Mouse (Mus musculus): ENCODE results near the gene Hmgb1.

The Hmgb1 gene

GRCm38 (mm10) chr5:149021120-149021519 lies 163.2 kb downstream of the Hmgb1 start:
- DNase-seq (ENCODE audit: low spot score) = peak; percentile 45

- DNase-seq (ENCODE audit: low spot score) = no peak
Observed at GRCm38 (mm10) chr5:149020681-149021062, 163.6 kb downstream of the Hmgb1 start.

GRCm38 (mm10) chr5:149020059-149020680 lies 164.1 kb downstream of the Hmgb1 start:
- DNase-seq (ENCODE audit: low spot score) = no peak

GRCm38 (mm10) chr5:149017666-149018415 lies 166.4 kb downstream of the Hmgb1 start:
- DNase-seq (ENCODE audit: low spot score) = no peak

- no peak for DNase-seq (ENCODE audit: low spot score)
Observed at GRCm38 (mm10) chr5:149017181-149017580, 167.1 kb downstream of the Hmgb1 start.

- no peak for DNase-seq (ENCODE audit: low spot score)
Observed at GRCm38 (mm10) chr5:149016261-149016660, 168.0 kb downstream of the Hmgb1 start.

GRCm38 (mm10) chr5:149015335-149016201 lies 168.7 kb downstream of the Hmgb1 start:
- DNase-seq (ENCODE audit: low spot score) = peak; percentile 48

- DNase-seq (ENCODE audit: low spot score) = no peak
Observed at GRCm38 (mm10) chr5:149014600-149015268, 169.6 kb downstream of the Hmgb1 start.

- DNase-seq (ENCODE audit: low spot score) = no peak
Observed at GRCm38 (mm10) chr5:149013817-149014508, 170.3 kb downstream of the Hmgb1 start.

GRCm38 (mm10) chr5:149009111-149009510 lies 175.2 kb downstream of the Hmgb1 start:
- no peak for DNase-seq (ENCODE audit: low spot score)

GRCm38 (mm10) chr5:149007295-149007646 lies 177.0 kb downstream of the Hmgb1 start:
- DNase-seq (ENCODE audit: low spot score) = no peak

- peak; percentile 97 for DNase-seq (ENCODE audit: low spot score)
Observed at GRCm38 (mm10) chr5:149006362-149007294, 177.7 kb downstream of the Hmgb1 start.

GRCm38 (mm10) chr5:149005701-149006361 lies 178.5 kb downstream of the Hmgb1 start:
- no peak for DNase-seq (ENCODE audit: low spot score)

GRCm38 (mm10) chr5:149005083-149005482 lies 179.2 kb downstream of the Hmgb1 start:
- no peak for DNase-seq (ENCODE audit: low spot score)

- DNase-seq (ENCODE audit: low spot score) = no peak
Observed at GRCm38 (mm10) chr5:149003137-149003536, 181.2 kb downstream of the Hmgb1 start.

- DNase-seq (ENCODE audit: low spot score) = no peak
Observed at GRCm38 (mm10) chr5:149002803-149003115, 181.5 kb downstream of the Hmgb1 start.

GRCm38 (mm10) chr5:149002034-149002802 lies 182.1 kb downstream of the Hmgb1 start:
- DNase-seq (ENCODE audit: low spot score) = peak; percentile 77

GRCm38 (mm10) chr5:148999802-149000201 lies 184.5 kb downstream of the Hmgb1 start:
- no peak for DNase-seq (ENCODE audit: low spot score)

- DNase-seq (ENCODE audit: low spot score) = peak; percentile 49
Observed at GRCm38 (mm10) chr5:148998512-148998911, 185.8 kb downstream of the Hmgb1 start.

All from yolk sac, embryonic 10.5 days (tissue).